Mouse (Mus musculus) urinary bladder, postnatal 4 days (tissue): ENCODE results near the gene Oxnad1.
"Not testable (repeated sequence)": the region's sequence is repeated elsewhere in the genome, so short reads cannot be mapped to it uniquely, and the experiment has no call there.

Source experiments
- DNase-seq, 2 experiments: peaks; one replicate each; pipeline ENCODE4 v3.0.0; 2021 to 2022; ENCODE audit warnings: low spot score in 2 of 2

Gene Oxnad1

GRCm38 (mm10) chr14:32084761-32085485 lies at the start of gene Oxnad1:
Gene Oxnad1 (plus strand): TSS chr14:32085374.
- DNase-seq = no peak

DNA sequence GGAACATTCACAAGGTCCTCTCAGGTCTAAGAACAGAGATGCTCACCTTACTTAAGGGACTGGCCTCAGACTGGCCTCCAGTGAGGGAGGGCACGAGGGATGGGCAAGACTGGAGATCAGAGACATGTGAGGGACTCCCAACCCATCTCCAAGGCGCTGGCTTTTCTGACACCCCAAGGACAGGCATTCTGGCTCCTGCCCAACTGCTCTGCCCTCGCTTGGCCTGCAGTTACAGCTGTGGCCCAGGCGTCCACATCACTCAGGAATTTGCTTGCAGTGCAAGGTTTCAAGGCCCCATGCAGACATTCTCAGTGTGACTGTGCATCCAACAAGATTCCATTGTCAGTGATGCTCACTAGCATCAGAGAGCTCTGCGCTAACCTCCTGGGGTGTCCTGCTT lies 48.7 kb upstream of the Oxnad1 start:
- no peak for DNase-seq

- no peak for DNase-seq
Observed at GRCm38 (mm10) chr14:32037661-32038252, 47.4 kb upstream of the Oxnad1 start.

GRCm38 (mm10) chr14:32042108-32042507 lies 43.1 kb upstream of the Oxnad1 start:
- no peak for DNase-seq

DNA sequence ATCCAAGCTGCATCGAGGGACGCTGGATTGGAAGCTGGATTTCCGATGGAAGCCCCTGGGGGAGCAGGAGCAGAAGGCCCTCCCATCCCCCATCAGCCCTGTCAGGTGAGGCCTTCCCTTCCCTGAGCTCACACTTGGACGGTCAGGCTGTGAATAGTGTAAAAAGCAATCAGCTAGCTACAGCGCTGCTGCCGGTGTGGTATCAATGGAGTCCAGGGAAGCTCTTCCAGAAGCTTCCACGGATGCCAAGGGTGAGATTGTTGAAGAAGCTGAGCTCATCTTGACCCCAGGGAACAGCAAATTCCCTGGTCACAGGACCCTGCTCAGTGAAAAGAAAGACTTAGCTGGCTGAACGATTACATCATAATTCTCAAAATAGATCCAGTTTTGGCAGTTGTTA lies 38.8 kb upstream of the Oxnad1 start:
- no peak for DNase-seq

DNA sequence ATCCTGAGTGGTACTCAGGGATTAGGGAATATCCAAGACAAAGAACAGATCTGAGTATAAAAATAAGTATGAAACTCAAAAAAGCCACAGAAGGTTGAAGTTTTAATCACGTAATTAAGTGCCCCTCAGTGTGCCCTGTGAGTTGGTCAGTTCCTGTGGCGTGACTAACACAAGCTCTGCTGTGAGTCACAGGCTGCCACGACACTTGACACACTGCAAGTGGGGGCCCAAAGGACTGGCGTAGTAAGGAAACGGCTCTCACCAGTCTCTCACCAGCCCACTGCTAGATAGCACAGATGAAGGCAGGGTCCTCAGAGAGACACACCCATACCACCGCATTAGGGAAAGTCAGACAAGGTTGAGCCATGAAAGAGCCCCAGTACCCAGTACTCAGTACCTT lies 35.0 kb upstream of the Oxnad1 start:
- no peak for DNase-seq

DNA sequence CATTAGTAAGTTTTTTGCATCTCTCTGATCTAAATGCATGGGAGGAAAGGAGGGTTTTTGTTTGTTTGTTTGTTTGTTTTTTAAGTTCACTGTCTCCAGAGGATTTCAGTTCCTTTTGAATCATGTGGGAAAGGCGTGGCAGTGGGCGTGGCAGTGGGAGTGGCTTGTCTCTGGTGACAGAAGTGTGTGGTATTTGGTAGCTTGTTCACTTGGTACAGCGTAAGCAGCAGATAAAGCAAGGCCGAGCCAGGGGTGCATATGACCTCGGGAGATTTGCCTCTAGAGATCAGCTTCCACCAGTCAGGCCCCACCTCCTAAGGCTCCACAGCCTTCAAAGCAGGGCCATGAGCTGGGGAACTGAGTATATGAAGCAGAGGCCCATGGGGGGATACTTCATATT lies 31.3 kb upstream of the Oxnad1 start:
- DNase-seq = no peak

GRCm38 (mm10) chr14:32054788-32055187 lies 30.4 kb upstream of the Oxnad1 start:
- no peak for DNase-seq

GRCm38 (mm10) chr14:32055781-32056180 lies 29.4 kb upstream of the Oxnad1 start:
- no peak for DNase-seq

GRCm38 (mm10) chr14:32056675-32057074 lies 28.5 kb upstream of the Oxnad1 start:
- DNase-seq = no peak

DNA sequence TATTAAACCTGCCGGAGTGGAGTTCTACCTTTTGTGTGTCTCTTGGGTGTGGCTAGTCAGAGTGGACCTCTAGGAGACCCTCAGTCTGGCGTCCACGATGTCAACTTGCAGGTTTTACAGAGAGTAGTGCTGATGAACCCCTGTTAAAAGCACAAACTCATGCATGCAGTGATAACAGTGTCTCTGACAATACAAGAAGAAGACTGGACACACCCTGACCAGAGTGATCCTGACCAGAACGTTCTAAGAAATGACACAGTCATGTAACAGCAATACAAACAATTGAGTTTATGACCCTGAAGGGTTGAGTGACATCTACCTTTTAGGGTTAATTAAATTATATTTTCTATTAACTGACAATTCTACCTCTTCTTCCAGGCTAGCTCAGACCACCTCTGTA lies 27.5 kb upstream of the Oxnad1 start:
- no peak for DNase-seq

DNA sequence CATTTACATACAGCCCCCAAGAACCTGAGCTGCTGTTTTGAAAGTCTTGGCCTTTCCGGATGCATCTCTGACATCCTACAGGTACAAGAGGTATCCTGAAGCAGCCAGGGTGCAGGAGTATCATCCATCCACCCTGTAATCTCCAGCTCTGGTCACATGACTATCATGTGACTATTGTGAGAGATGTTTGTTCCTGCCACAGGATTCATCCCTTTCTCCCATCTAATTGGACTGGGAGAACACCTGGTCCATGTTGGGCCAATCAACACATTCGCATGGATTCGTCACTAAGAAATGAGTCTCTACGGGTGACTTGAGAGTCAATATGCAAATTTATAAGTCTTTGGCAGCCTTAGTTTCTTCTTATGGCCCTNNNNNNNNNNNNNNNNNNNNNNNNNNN lies 23.8 kb upstream of the Oxnad1 start:
- no peak for DNase-seq

DNA sequence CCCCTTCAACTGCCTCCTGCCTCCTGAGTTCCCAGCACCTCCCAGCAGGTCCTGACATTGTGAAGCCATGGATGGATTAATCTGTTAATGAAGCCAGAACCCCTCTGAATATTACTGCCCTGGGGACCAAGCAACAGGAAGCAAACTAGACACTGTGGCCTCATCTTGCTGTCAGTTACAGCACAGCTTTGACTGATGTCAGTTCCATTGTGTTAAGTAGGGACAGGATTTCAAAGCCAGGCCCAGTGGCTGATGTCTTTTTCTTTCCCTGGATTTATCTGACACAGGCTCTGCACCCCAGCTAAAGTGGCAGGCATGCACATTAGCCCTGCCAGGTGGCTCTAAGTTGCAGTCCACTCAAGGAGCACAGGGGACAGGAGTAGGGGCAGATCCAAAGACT lies 12.4 kb upstream of the Oxnad1 start:
- no peak for DNase-seq

GRCm38 (mm10) chr14:32073211-32073685 lies 11.9 kb upstream of the Oxnad1 start:
- no peak for DNase-seq

DNA sequence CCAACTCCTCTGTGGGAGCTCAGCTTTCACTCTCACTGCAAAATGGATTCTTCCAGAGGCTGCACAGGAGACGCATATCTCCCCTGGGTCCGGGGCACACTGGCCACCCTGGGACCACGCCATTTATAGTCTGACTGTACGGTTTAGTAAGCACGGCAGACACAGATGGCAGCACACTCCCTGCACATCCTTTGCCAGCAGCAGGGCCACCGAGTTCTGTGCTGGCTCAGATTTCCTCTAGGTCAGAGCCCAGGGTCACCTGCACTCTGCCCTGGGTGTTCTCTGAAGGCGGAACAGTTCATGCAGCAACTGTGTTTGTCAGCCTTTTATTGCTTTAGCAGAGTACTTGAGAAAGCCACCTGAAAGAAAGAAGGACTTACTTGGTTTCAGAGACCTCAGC lies 11.3 kb upstream of the Oxnad1 start:
- DNase-seq = no peak

- DNase-seq = peak in 1 of 2 experiments; percentile 48
Observed at GRCm38 (mm10) chr14:32076896-32077575, 8.1 kb upstream of the Oxnad1 start.

DNA sequence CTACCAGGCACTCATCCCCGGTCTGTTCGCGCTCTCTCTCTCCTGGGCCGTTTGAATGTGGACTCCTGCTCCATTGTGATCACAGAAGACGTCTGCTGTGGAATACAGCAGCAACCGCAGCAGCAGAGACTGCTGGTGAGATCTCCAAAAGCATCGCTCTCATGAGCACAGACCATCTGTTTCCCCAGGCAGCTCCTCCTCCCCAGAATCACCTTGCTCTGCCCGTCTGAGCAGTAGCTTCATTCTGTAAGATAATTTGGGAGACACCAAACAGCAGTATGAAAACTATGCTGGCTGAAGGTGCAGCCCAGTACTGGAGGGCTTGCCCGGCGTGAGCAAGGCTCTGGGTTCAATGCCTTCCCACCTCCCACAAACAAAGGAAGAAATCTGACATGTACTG lies 4.1 kb upstream of the Oxnad1 start:
- no peak for DNase-seq

- no peak for DNase-seq
Observed at GRCm38 (mm10) chr14:32082891-32083290, 2.3 kb upstream of the Oxnad1 start.

DNA sequence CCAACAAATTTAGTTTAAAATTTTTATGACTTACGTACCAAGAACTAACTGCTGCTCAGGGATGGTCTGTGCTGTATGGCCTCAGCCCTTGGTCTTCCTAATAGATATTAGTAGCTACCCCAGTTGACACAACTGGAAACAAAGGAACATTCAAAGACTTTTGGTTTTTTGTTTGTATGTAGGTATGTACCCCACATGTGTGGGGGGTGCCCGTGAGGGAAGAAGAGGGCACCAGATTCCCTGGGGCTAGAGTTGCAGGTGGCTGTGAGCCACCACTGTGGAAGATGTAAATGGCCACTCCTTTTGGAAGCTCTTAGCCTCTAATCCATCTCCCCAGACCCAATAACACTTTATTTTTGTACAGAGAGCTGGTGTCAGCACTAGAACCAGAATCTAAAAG lies 1.7 kb upstream of the Oxnad1 start:
- no peak for DNase-seq

DNA sequence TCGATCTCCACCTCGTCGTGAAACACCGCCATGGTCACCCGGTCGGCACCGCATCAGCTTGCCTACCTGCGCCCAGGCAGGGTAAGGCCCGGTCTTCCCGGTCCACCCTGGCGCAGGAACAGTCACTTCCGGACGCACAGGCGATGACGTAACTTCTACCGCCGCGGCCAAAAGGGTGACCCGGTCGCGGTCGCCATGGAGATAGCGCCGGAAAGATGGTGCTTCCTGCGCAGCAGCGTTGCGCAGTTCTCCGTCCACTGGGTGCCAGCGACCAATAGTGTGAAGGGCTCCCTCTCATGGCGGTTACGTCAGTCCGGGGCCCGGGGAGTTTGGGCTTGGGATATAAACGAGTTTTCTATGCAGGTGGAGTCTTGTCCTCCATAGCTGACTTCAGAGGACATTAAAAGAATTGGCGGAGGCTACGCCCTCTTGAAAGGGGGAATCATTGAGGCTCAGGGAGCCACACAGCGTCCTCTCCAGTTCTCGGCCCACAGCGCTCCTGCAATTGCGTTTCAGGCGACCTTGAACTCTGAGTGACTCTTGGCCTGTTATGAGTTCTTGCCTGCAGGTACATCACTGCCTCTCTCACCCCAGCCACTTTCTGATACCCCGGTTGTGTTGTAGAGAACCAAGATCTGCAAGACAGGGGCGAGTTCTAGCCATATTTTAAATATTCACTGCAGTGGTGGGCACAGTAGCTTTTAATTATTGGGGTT lies 470 bp downstream of the Oxnad1 start, which contains the start of gene Dph3:
Gene Dph3 (minus strand): TSS at position 244 of the 716 bp plus-strand sequence.
- DNase-seq = peak; percentile 98 to 99

DNA sequence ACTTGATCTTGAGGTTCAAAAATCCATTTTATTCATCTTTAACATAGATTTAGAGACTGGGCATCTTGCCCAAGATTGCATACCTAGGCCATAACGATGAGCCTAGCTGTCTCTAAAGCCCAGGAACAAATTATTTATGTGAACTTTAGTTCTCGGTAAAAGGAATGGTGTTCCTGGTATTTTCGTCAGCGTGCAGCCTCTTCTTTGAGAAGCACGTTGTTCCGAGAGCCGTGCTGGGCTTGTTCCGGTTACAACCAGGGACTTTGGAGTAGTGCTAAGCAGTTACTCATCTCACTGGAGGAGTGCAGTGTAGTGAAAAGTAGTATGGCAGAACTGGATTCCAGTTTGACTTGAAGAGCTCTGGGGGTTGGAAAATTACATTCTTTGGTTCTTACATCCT lies 1.1 kb downstream of the Oxnad1 start:
- DNase-seq = no peak

GRCm38 (mm10) chr14:32087584-32088248 lies 2.5 kb downstream of the Oxnad1 start:
- DNase-seq = not testable (repeated sequence)
